Mouse (Mus musculus): ENCODE results near the gene Tex9. TPM values are rescaled to one million over a fixed set of nuclear protein-coding genes. Genes with fewer than 3 reads are reported as not detected.
A peak's percentile ranks its signal among the peaks of the same experiment; 100 is the strongest.
"Not testable (repeated sequence)": the region's sequence is repeated elsewhere in the genome, so short reads cannot be mapped to it uniquely, and the experiment has no call there.

Gene Tex9
- polyA plus RNA-seq, 1 experiment, result 15.6 TPM

DNA sequence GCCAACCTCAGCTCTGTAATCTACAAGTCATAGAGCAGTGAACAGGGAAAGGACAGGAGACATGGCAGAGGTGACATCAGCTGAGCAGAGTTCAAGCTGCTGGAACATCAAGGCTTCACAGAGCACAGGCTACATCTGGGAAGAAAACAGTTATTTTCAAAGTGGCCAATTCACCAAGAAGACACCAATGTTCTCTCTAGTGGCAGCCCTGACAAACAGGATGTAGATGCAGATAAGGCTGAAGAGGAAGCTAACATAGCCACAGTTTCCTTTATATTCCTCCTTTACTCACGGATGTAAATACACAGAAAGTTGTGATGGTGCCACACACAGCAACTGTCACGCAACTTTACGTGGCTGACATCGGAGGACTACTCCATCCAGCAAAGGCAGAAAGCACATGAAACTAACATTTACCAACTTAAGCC is 26.2 kb downstream of the Tex9 start:
- TF ChIP-seq POLR2A (IDR thresholded peaks at IDR 0.05; ENCODE audit: low read depth, low read length) (no peak), CTCF (IDR thresholded peaks at IDR 0.05; ENCODE audit: borderline replicate concordance, insufficient read depth, low read length) (no peak)
- Histone ChIP-seq H3K4me1 (ENCODE audit: control insufficient read depth, insufficient read depth, low read length) (peaks cover 2% of the 10 kb centered on the region; the same call in 1 of the 2 replicates), H3K4me3 (ENCODE audit: insufficient read depth, low read length) (no peak overlapping the region), H3K27ac (ENCODE audit: insufficient read depth, low read length) (no peak overlapping the region)

- TF ChIP-seq CTCF (IDR thresholded peaks at IDR 0.05; ENCODE audit: borderline replicate concordance, insufficient read depth, low read length), result no peak
- TF ChIP-seq POLR2A (IDR thresholded peaks at IDR 0.05; ENCODE audit: low read depth, low read length), result no peak
- no peak overlapping the region for H3K27ac ChIP-seq (ENCODE audit: insufficient read depth, low read length)
- H3K4me1 ChIP-seq (ENCODE audit: control insufficient read depth, insufficient read depth, low read length), result peaks cover 3% of the 10 kb centered on the region; the same call in 1 of the 2 replicates
- H3K4me3 ChIP-seq (ENCODE audit: insufficient read depth, low read length), result no peak overlapping the region
Measured at GRCm38 (mm10) chr9:72464806-72465205, 27.2 kb downstream of the Tex9 start.

- no peak overlapping the region for H3K4me3 ChIP-seq (ENCODE audit: insufficient read depth, low read length)
- TF ChIP-seq POLR2A (IDR thresholded peaks at IDR 0.05; ENCODE audit: low read depth, low read length) (no peak), CTCF (IDR thresholded peaks at IDR 0.05; ENCODE audit: borderline replicate concordance, insufficient read depth, low read length) (no peak)
Measured at GRCm38 (mm10) chr9:72462427-72462826, 29.6 kb downstream of the Tex9 start.

DNA sequence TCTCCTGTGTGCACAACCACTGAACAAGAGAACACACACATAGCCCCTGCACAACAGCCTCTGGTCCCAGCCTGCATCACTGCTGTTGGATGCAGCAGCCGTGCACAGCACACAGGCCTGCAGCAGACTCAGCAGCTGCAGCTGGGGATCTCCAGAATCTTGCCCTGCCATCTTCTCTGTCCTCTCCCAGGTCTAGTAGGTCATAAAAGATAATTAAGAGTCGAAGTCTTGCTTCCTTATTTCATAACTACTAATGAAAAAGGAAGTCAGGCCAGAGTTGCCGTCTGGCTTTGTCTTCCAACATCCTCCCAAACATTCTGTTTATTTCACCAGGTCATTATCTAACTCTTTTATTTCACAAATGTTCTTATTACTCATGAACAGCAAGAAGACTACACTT is 31.2 kb downstream of the Tex9 start:
- H3K4me1 ChIP-seq (ENCODE audit: control insufficient read depth, insufficient read depth, low read length), result peaks cover 5% of the 10 kb centered on the region
- no peak overlapping the region for H3K27ac ChIP-seq (ENCODE audit: insufficient read depth, low read length)
- no peak for TF ChIP-seq POLR2A (IDR thresholded peaks at IDR 0.05; ENCODE audit: low read depth, low read length)
- no peak for TF ChIP-seq CTCF (IDR thresholded peaks at IDR 0.05; ENCODE audit: borderline replicate concordance, insufficient read depth, low read length)
- H3K4me3 ChIP-seq (ENCODE audit: insufficient read depth, low read length), result no peak overlapping the region

More at GRCm38 (mm10) chr9:72462427-72462826, 29.6 kb downstream of the Tex9 start:
- Histone ChIP-seq H3K27ac (ENCODE audit: insufficient read depth, low read length) (no peak overlapping the region), H3K4me1 (ENCODE audit: control insufficient read depth, insufficient read depth, low read length) (peaks cover 5% of the 10 kb centered on the region)

DNA sequence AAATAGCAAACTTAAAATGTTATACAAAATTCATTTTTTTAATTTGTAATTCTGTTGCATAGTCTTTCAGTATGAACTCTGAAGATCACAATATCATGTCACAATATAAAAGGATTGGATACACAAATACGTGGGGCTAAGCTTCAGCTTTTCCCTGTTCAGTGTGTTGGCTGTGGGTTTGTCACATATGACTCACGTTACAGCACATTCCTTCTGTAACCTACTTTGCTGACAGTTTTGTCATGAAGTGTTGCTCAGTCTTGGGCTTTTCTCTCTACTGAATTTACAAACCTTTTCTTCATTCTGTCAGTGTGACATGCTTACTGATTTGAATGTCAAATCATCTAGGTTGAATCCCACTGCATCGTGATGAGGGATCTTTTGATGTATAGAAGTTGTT is 32.3 kb downstream of the Tex9 start:
- TF ChIP-seq CTCF (IDR thresholded peaks at IDR 0.05; ENCODE audit: borderline replicate concordance, insufficient read depth, low read length), result no peak
- no peak for TF ChIP-seq POLR2A (IDR thresholded peaks at IDR 0.05; ENCODE audit: low read depth, low read length)

GRCm38 (mm10) chr9:72458233-72458632 is 33.8 kb downstream of the Tex9 start:
- Histone ChIP-seq H3K4me1 (ENCODE audit: control insufficient read depth, insufficient read depth, low read length) (peaks cover 4% of the 10 kb centered on the region), H3K27ac (ENCODE audit: insufficient read depth, low read length) (no peak overlapping the region), H3K4me3 (ENCODE audit: insufficient read depth, low read length) (no peak overlapping the region)
- TF ChIP-seq POLR2A (IDR thresholded peaks at IDR 0.05; ENCODE audit: low read depth, low read length) (no peak), CTCF (IDR thresholded peaks at IDR 0.05; ENCODE audit: borderline replicate concordance, insufficient read depth, low read length) (peak; percentile 87)

More for the DNA sequence above, 32.3 kb downstream of the Tex9 start:
- Histone ChIP-seq H3K4me1 (ENCODE audit: control insufficient read depth, insufficient read depth, low read length) (peaks cover 4% of the 10 kb centered on the region), H3K27ac (ENCODE audit: insufficient read depth, low read length) (no peak overlapping the region), H3K4me3 (ENCODE audit: insufficient read depth, low read length) (no peak overlapping the region)

GRCm38 (mm10) chr9:72456374-72456773 is 35.6 kb downstream of the Tex9 start:
- Histone ChIP-seq H3K27ac (ENCODE audit: insufficient read depth, low read length) (no peak overlapping the region), H3K4me1 (ENCODE audit: control insufficient read depth, insufficient read depth, low read length) (peaks cover 4% of the 10 kb centered on the region), H3K4me3 (ENCODE audit: insufficient read depth, low read length) (no peak overlapping the region)
- TF ChIP-seq POLR2A (IDR thresholded peaks at IDR 0.05; ENCODE audit: low read depth, low read length) (no peak), CTCF (IDR thresholded peaks at IDR 0.05; ENCODE audit: borderline replicate concordance, insufficient read depth, low read length) (no peak)

DNA sequence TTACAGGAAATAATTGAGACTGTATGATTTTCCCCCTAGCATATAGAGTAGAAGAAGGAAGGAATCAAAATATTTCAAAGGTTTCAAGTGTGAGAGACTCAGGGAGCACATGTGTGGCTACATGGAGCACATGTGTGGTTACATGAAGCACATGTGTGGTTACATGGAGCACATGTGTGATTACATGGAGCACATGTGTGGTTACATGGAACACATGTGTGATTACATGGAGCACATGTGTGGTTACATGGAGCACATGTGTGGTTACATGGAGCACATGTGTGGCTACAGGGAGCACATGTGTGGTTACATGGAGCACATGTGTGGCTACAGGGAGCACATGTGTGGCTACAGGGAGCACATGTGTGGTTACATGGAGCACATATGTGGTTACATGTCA is 37.7 kb downstream of the Tex9 start:
- not testable (repeated sequence) for H3K4me1 ChIP-seq (ENCODE audit: control insufficient read depth, insufficient read depth, low read length); H3K4me3 ChIP-seq (ENCODE audit: insufficient read depth, low read length); H3K27ac ChIP-seq (ENCODE audit: insufficient read depth, low read length)

GRCm38 (mm10) chr9:72451111-72451510 is 40.9 kb downstream of the Tex9 start:
- Histone ChIP-seq H3K4me1 (ENCODE audit: control insufficient read depth, insufficient read depth, low read length) (no peaks in the 10 kb centered on the region), H3K4me3 (ENCODE audit: insufficient read depth, low read length) (no peak overlapping the region), H3K27ac (ENCODE audit: insufficient read depth, low read length) (no peak overlapping the region)
- TF ChIP-seq POLR2A (IDR thresholded peaks at IDR 0.05; ENCODE audit: low read depth, low read length) (no peak), CTCF (IDR thresholded peaks at IDR 0.05; ENCODE audit: borderline replicate concordance, insufficient read depth, low read length) (no peak)

DNA sequence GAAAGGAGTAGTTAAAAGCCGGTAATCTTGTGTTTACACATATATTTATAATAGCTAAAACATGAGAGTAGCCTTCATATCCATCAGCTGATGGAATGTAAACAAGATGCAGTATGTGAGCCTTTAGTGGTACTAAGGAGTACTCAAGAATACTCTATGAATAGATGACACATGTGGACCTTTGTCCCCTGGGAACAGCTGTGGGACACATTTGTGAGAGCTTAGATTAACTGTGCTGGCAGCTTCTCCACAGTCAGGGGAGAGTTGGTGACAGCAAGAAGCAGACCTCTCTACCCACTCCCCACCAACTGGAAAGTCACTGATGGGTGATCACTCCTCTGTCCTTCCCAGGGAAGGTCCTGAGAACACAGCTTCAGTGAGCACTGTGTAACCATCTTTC is 41.6 kb downstream of the Tex9 start:
- H3K27ac ChIP-seq (ENCODE audit: insufficient read depth, low read length), result no peak overlapping the region
- TF ChIP-seq CTCF (IDR thresholded peaks at IDR 0.05; ENCODE audit: borderline replicate concordance, insufficient read depth, low read length) (no peak), POLR2A (IDR thresholded peaks at IDR 0.05; ENCODE audit: low read depth, low read length) (no peak)
- H3K4me1 ChIP-seq (ENCODE audit: control insufficient read depth, insufficient read depth, low read length), result no peaks in the 10 kb centered on the region
- H3K4me3 ChIP-seq (ENCODE audit: insufficient read depth, low read length), result no peak overlapping the region

DNA sequence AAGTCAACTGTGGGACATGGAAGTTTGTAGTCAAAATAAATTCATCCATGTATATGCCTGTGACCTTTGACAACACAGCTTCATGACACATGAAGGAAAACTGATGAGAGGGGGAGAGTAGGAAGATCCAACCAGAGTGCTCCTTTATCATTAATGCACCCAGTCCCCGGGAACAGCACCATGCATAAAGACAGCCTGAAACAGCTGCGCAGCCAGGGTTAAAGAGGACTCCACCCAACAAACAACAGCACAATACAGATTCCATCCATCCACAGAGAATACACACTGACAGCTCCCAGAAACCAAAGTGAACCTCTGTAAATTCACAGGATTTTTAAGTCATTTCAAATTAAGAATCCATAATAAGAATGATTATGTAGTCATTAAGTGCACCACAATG is 42.2 kb downstream of the Tex9 start:
- Histone ChIP-seq H3K4me1 (ENCODE audit: control insufficient read depth, insufficient read depth, low read length) (no peaks in the 10 kb centered on the region), H3K4me3 (ENCODE audit: insufficient read depth, low read length) (no peak overlapping the region), H3K27ac (ENCODE audit: insufficient read depth, low read length) (no peak overlapping the region)
- TF ChIP-seq POLR2A (IDR thresholded peaks at IDR 0.05; ENCODE audit: low read depth, low read length) (no peak), CTCF (IDR thresholded peaks at IDR 0.05; ENCODE audit: borderline replicate concordance, insufficient read depth, low read length) (no peak)
